Mouse (Mus musculus): ENCODE data around the gene Slc8a1. TPM values are rescaled to one million over a fixed set of nuclear protein-coding genes. Genes with fewer than 3 reads are reported as not detected.

Gene Slc8a1
- polyA plus RNA-seq, 1 experiment from 2014 or later = 9.2 TPM

DNA sequence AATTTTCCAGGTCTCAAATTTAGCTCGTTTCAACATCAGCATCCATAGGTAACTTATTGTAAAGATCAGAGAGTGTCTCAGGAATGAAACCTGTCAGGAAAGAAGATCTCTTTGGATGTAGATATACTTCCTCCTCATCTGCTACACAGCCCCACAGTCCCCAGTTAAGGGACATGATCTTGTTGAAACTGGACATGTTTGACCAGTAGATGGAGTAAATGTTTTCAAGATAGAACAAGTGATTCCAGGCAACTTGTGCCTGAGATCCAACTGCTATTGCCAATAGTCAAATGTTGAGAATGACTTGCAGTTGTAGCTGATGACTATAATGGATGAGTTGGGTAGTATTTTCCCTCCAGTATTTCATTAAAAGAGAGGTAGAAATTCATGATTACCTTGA lies 260.8 kb downstream of the Slc8a1 start:
- DNase-seq (ENCODE audit: low spot score) = no peak
- 88% methylated on average over 1 of the region's 1 CpGs for WGBS
- H3K27ac ChIP-seq (ENCODE audit: low read depth, low read length) = no peak overlapping the region
- no peaks in the 10 kb centered on the region for H3K27me3 ChIP-seq (replicated peaks; ENCODE audit: control insufficient read depth, insufficient read depth, low read length)
- no peak overlapping the region for H3K4me3 ChIP-seq (ENCODE audit: low read depth, low read length)
- no peak overlapping the region for H3K4me2 ChIP-seq (ENCODE audit: low read length)
- peaks cover 7% of the 10 kb centered on the region for H3K4me1 ChIP-seq (ENCODE audit: control insufficient read depth, insufficient read depth, low read length)
- no peak for ATAC-seq
- H3K9ac ChIP-seq (ENCODE audit: low read length) = no peak overlapping the region
- H3K9me3 ChIP-seq (replicated peaks; ENCODE audit: control insufficient read depth, low read length) = no peaks in the 10 kb centered on the region
- H3K36me3 ChIP-seq (ENCODE audit: control insufficient read depth, insufficient read depth, low read length) = no peaks in the 10 kb centered on the region

DNA sequence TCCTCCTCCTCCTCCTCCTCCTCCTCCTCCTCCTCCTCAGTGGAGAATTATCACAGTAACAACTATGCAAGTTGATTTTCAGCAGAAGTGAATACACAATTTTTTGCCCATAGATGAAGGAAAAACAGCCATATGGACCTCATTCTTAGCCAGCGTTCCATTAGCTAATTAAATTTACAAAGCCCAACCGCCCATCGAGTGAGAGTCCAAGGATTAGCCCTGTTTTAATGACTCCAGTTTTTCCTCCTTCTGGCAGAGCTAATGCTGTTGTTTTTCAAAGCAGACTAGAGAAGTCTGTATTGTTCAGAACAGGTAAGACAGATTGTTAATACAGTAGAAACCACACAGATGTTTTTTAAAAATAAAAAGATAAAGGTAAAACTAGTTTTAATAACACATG lies 264.8 kb downstream of the Slc8a1 start:
- ATAC-seq (peak; percentile 62; the same call in 1 of the 2 replicates), DNase-seq (ENCODE audit: low spot score) (peak; percentile 65)
- no peak overlapping the region for H3K4me3 ChIP-seq (ENCODE audit: low read depth, low read length)
- WGBS = 14% methylated on average over 3 of the region's 3 CpGs
- no peak overlapping the region for H3K27ac ChIP-seq (ENCODE audit: low read depth, low read length)
- no peaks in the 10 kb centered on the region for H3K36me3 ChIP-seq (ENCODE audit: control insufficient read depth, insufficient read depth, low read length)
- no peaks in the 10 kb centered on the region for H3K4me1 ChIP-seq (ENCODE audit: control insufficient read depth, insufficient read depth, low read length)
- H3K9ac ChIP-seq (ENCODE audit: low read length) = no peak overlapping the region
- H3K9me3 ChIP-seq (replicated peaks; ENCODE audit: control insufficient read depth, low read length) = no peaks in the 10 kb centered on the region
- H3K4me2 ChIP-seq (ENCODE audit: low read length) = no peak overlapping the region
- H3K27me3 ChIP-seq (replicated peaks; ENCODE audit: control insufficient read depth, insufficient read depth, low read length) = no peaks in the 10 kb centered on the region

- WGBS = 86% methylated on average over 5 of the region's 5 CpGs
- no peak overlapping the region for H3K4me3 ChIP-seq (ENCODE audit: low read depth, low read length)
Measured at GRCm38 (mm10) chr17:81468941-81469340, 269.2 kb downstream of the Slc8a1 start.

DNA sequence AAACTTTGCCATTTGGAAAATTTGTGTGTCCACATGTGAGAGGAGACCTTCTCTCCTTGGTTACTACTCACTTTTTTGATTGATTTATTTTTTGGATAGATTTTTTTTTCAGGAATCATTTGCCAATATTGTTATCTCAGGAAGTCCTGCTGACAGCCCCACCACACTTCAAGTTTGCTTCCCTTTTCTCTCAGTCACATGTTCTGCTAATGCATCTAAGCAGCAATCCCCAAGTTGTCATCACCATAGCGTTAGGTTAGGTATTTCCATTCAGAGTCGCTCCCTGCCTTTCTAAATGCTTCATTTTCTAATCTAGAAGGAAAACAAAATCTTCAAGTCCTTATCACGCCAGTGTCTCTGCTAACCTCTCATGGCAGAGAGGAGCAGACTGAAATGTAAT lies 278.8 kb downstream of the Slc8a1 start:
- Histone ChIP-seq H3K9me3 (replicated peaks; ENCODE audit: control insufficient read depth, low read length) (no peaks in the 10 kb centered on the region; the same call in 1 of the 2 replicates), H3K36me3 (ENCODE audit: control insufficient read depth, insufficient read depth, low read length) (no peaks in the 10 kb centered on the region), H3K4me3 (ENCODE audit: low read depth, low read length) (no peak overlapping the region), H3K27me3 (replicated peaks; ENCODE audit: control insufficient read depth, insufficient read depth, low read length) (no peaks in the 10 kb centered on the region), H3K4me2 (ENCODE audit: low read length) (no peak overlapping the region), H3K27ac (ENCODE audit: low read depth, low read length) (no peak overlapping the region), H3K4me1 (ENCODE audit: control insufficient read depth, insufficient read depth, low read length) (no peaks in the 10 kb centered on the region), H3K9ac (ENCODE audit: low read length) (no peak overlapping the region)
- WGBS = 83% methylated on average over 3 of the region's 3 CpGs
- DNase-seq (ENCODE audit: low spot score) = no peak
- ATAC-seq = no peak

More at GRCm38 (mm10) chr17:81468941-81469340, 269.2 kb downstream of the Slc8a1 start:
- no peak overlapping the region for H3K27ac ChIP-seq (ENCODE audit: low read depth, low read length)
- H3K4me1 ChIP-seq (ENCODE audit: control insufficient read depth, insufficient read depth, low read length) = no peaks in the 10 kb centered on the region
- no peaks in the 10 kb centered on the region for H3K36me3 ChIP-seq (ENCODE audit: control insufficient read depth, insufficient read depth, low read length)
- no peaks in the 10 kb centered on the region for H3K9me3 ChIP-seq (replicated peaks; ENCODE audit: control insufficient read depth, low read length)
- ATAC-seq (no peak), DNase-seq (ENCODE audit: low spot score) (no peak)
- H3K9ac ChIP-seq (ENCODE audit: low read length) = no peak overlapping the region
- no peaks in the 10 kb centered on the region for H3K27me3 ChIP-seq (replicated peaks; ENCODE audit: control insufficient read depth, insufficient read depth, low read length)
- H3K4me2 ChIP-seq (ENCODE audit: low read length) = no peak overlapping the region

- H3K4me3 ChIP-seq (ENCODE audit: low read depth, low read length) = no peak overlapping the region
- H3K27ac ChIP-seq (ENCODE audit: low read depth, low read length) = no peak overlapping the region
- DNase-seq (ENCODE audit: low spot score) = no peak
- no peaks in the 10 kb centered on the region for H3K4me1 ChIP-seq (ENCODE audit: control insufficient read depth, insufficient read depth, low read length)
- H3K4me2 ChIP-seq (ENCODE audit: low read length) = no peak overlapping the region
- no peak overlapping the region for H3K9ac ChIP-seq (ENCODE audit: low read length)
- no peaks in the 10 kb centered on the region for H3K36me3 ChIP-seq (ENCODE audit: control insufficient read depth, insufficient read depth, low read length)
- 96% methylated on average over 7 of the region's 7 CpGs for WGBS
- H3K27me3 ChIP-seq (replicated peaks; ENCODE audit: control insufficient read depth, insufficient read depth, low read length) = no peaks in the 10 kb centered on the region
- ATAC-seq = no peak
- no peaks in the 10 kb centered on the region; the same call in 1 of the 2 replicates for H3K9me3 ChIP-seq (replicated peaks; ENCODE audit: control insufficient read depth, low read length)
Measured at GRCm38 (mm10) chr17:81455977-81456376, 282.2 kb downstream of the Slc8a1 start.

DNA sequence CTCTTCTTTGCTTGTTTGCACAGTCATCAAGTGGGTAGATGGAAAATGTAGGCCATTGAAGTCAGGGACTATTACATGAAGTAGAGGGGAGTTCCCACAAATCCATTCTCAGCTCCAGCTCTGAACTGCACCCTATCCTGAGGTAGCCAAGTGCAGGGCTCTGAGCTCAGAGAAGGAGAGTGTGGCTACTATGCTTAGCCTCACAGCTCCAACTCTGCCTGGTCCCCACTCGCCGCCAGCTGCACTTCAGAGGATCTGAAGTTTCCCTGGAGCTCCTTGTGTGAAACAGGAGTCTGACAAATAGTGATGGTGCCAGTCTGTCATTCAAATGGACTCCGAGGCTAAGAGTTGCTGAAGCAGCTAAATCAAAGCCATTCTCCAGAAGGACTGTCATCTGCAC lies 282.9 kb downstream of the Slc8a1 start:
- Histone ChIP-seq H3K4me3 (ENCODE audit: low read depth, low read length) (no peak overlapping the region), H3K4me1 (ENCODE audit: control insufficient read depth, insufficient read depth, low read length) (no peaks in the 10 kb centered on the region), H3K9ac (ENCODE audit: low read length) (no peak overlapping the region), H3K4me2 (ENCODE audit: low read length) (no peak overlapping the region), H3K36me3 (ENCODE audit: control insufficient read depth, insufficient read depth, low read length) (no peaks in the 10 kb centered on the region), H3K27me3 (replicated peaks; ENCODE audit: control insufficient read depth, insufficient read depth, low read length) (no peaks in the 10 kb centered on the region), H3K9me3 (replicated peaks; ENCODE audit: control insufficient read depth, low read length) (no peaks in the 10 kb centered on the region; the same call in 1 of the 2 replicates), H3K27ac (ENCODE audit: low read depth, low read length) (0 out of 2 replicates have a peak overlapping the region, but pooled peaks have one; percentile 1)
- no peak for DNase-seq (ENCODE audit: low spot score)
- no peak for ATAC-seq
- WGBS = 67% methylated on average over 3 of the region's 3 CpGs

DNA sequence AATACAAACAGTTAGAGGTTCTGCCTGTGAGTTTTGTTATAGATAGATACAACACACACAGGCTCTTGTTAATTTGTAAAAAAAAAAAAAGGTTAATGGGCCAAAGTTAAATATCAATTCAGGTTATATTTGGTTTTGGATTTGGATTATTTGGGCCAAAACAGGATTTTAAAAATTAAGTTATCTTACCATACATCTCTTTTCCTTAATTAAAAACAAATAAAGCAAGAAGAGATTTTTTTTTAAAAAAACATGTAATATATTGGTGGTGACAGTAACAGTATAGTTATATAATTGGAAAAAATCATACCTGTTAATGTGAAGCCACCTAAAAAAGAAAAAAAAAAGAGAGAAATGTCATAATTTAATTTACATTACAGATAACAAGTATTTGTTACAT lies 296.7 kb downstream of the Slc8a1 start, which contains the start of gene Gm11096:
Gm11096 (plus strand) TSS at position 301 of the 400 bp plus-strand sequence.
- Histone ChIP-seq H3K4me2 (ENCODE audit: low read length) (no peak within 1 kb of the TSS), H3K4me1 (ENCODE audit: control insufficient read depth, insufficient read depth, low read length) (no peaks in the 10 kb centered on the region), H3K27me3 (replicated peaks; ENCODE audit: control insufficient read depth, insufficient read depth, low read length) (no peaks in the 10 kb centered on the region), H3K9ac (ENCODE audit: low read length) (no peak within 1 kb of the TSS), H3K27ac (ENCODE audit: low read depth, low read length) (no peak within 1 kb of the TSS), H3K36me3 (ENCODE audit: control insufficient read depth, insufficient read depth, low read length) (no peaks in the 10 kb centered on the region), H3K4me3 (ENCODE audit: low read depth, low read length) (no peak within 1 kb of the TSS), H3K9me3 (replicated peaks; ENCODE audit: control insufficient read depth, low read length) (no peaks in the 10 kb centered on the region)
- ATAC-seq (no peak), DNase-seq (ENCODE audit: low spot score) (no peak)

GRCm38 (mm10) chr17:81433148-81433547 lies 305.0 kb downstream of the Slc8a1 start:
- no peaks in the 10 kb centered on the region for H3K4me1 ChIP-seq (ENCODE audit: control insufficient read depth, insufficient read depth, low read length)
- no peak overlapping the region for H3K4me2 ChIP-seq (ENCODE audit: low read length)
- no peak overlapping the region for H3K9ac ChIP-seq (ENCODE audit: low read length)
- no peaks in the 10 kb centered on the region for H3K9me3 ChIP-seq (replicated peaks; ENCODE audit: control insufficient read depth, low read length)
- no peak overlapping the region for H3K27ac ChIP-seq (ENCODE audit: low read depth, low read length)
- DNase-seq (ENCODE audit: low spot score) = no peak
- no peak for ATAC-seq
- 71% methylated on average over 5 of the region's 5 CpGs for WGBS
- H3K36me3 ChIP-seq (ENCODE audit: control insufficient read depth, insufficient read depth, low read length) = no peaks in the 10 kb centered on the region
- H3K4me3 ChIP-seq (ENCODE audit: low read depth, low read length) = no peak overlapping the region
- no peaks in the 10 kb centered on the region for H3K27me3 ChIP-seq (replicated peaks; ENCODE audit: control insufficient read depth, insufficient read depth, low read length)

DNA sequence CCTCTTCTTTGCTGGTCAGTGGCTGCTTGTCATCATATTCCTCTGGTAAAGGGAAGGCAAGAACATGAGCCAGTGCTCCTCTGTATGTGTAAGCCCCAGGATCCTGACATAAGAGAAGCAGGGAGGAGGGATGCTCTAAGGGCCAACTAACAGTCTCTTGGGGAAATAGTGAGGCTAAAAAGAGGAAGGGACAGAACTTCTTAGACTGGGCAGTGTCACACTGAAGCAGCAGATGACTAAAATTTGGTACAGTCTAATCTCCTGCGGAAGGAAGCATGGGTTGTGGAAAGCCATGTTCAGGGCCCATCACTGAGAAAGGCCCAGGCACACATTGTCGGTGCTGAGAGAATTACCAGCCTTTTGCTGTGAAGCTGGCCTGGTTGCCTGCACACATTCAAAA lies 305.4 kb downstream of the Slc8a1 start:
- ATAC-seq (no peak), DNase-seq (ENCODE audit: low spot score) (no peak)
- no peaks in the 10 kb centered on the region for H3K4me1 ChIP-seq (ENCODE audit: control insufficient read depth, insufficient read depth, low read length)
- no peaks in the 10 kb centered on the region for H3K36me3 ChIP-seq (ENCODE audit: control insufficient read depth, insufficient read depth, low read length)
- no peak overlapping the region for H3K27ac ChIP-seq (ENCODE audit: low read depth, low read length)
- no peak overlapping the region for H3K4me2 ChIP-seq (ENCODE audit: low read length)
- WGBS = 88% methylated on average over 2 of the region's 2 CpGs
- no peak overlapping the region for H3K4me3 ChIP-seq (ENCODE audit: low read depth, low read length)
- H3K27me3 ChIP-seq (replicated peaks; ENCODE audit: control insufficient read depth, insufficient read depth, low read length) = no peaks in the 10 kb centered on the region
- H3K9ac ChIP-seq (ENCODE audit: low read length) = no peak overlapping the region
- no peaks in the 10 kb centered on the region for H3K9me3 ChIP-seq (replicated peaks; ENCODE audit: control insufficient read depth, low read length)

Measured in forebrain, embryonic 14.5 days (tissue).